Mouse (Mus musculus) adrenal gland, postnatal 36 days (tissue): ENCODE measurements around the gene Pkn1. TPM values are rescaled to one million over a fixed set of nuclear protein-coding genes. Genes with fewer than 3 reads are reported as not detected.

Experiments used
- DNase-seq, 2 experiments: peaks; one replicate each; pipeline ENCODE4 v3.0.0; 2021; ENCODE audit warnings: mixed read lengths in 1 of 2
- total RNA-seq, 2 experiments: library from RNA; stranded (reverse); gene quantifications; 2 replicates each; pipeline ENCODE4 v1.2.3; 2021

Pkn1 gene
- total RNA-seq, 2 experiments from 2014 or later, result 98.0 to 123 TPM

DNA sequence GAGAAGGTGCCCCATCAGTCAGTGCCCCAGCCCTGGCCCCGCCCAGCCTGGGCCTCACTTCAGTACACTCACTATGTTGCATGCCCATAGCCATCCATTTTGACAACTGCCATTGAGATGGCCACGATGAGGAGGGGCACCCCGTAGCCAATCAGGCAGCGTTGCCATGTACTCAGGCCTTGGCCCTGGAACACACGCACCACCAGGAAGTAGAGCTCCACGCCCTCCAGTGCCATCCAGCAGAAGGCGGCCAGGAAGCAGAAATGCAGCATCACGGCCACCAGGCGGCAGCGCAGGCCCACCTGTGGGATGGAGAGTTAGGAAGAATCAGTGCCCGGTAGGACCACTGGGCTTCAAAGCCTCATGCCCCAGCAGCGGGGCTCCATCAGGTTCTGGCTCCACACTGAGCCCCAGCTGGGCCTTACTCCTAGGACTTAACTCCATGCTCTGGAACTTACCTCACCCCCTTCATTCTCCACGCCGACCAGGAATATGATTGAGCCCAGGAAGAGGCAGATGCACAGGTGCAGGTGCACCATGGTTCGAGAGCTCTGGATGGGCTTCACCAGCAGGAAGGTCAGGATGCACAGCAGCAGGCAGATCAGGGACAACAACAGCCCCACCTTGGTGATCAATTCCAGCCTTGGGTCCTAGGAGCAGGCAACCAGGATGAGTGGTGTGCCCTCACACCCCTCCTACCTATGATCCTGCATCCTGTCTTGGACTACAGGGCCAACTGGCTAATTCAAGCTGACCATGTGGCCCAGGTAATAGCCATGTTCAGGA lies 25.9 kb upstream of the Pkn1 start:
- peak; percentile 93 to 94 for DNase-seq

DNA sequence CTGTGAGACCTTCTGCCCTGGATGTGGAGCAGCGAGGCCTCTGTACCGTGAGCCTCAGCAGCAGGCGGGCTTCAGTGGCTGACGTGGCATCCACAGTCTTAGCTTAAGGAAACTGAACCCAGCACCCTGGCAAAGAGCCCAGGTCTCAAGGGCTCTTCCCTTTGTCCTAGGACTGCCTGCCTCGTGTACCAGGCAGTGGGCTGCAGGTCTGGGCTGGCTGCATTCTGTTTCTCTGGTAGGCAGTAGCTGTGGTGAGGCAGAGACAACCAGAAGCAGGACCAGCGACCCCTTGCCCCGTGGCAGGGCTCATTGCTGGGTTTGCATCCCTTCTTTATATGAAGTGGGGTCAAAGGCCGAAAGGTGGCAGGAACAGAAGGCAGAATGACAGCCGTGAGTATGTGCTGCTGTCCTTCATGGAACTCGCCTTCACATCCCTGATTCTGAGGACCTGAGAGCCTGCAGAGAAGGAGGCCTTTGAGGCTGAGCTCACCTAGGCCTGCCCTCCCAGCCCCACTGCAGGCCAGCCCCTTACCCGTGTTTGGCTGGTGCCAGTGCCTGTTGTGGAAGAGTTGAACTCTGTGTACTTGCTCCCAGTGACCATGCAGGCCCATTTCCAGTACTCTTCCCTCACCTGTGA lies 24.6 kb upstream of the Pkn1 start:
- DNase-seq, result peak in 1 of 2 experiments; percentile 25

DNA sequence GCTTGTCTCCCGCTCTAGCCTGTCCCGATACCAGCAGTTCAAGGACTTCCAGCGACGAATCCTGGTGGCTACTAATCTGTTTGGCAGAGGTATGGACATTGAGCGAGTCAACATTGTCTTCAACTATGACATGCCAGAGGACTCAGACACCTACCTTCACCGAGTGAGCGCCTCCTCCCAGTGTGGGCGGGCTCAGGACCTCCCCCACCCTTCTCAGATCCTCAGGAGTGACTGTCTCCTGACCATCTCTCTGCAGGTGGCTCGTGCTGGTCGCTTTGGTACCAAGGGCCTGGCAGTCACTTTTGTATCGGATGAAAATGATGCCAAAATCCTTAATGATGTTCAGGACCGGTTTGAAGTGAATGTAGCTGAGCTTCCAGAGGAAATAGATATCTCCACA lies 23.7 kb upstream of the Pkn1 start:
- DNase-seq, result no peak

DNA sequence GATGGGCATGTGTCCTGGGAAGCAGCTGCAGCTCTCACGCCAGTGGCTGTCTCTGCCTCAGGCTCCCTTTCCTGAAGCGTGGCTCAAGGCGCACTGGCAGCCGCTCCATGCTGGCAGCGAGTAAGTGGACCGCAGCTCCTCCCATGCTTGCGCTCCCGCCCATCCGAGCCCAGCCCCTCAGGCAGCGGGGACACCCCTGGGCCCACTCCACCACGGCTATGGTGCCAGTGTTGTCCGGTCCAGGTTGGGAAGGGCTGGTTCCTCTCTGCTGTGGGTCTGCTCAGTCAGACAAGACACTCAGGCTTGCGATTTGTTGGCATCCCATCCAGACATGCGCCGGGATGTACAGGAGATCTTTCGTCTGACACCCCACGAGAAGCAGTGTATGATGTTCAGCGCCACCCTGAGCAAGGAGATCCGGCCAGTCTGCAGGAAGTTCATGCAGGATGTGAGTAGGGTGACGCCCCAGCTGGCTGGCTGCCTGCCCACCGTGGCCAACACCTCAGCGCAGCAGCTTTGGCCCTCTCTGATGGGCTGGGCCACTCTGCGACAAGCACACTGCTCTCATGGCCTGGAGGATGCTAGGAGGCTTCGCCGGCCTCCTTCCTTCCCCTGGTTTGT lies 22.5 kb upstream of the Pkn1 start:
- DNase-seq, result peak; percentile 66 to 79

DNA sequence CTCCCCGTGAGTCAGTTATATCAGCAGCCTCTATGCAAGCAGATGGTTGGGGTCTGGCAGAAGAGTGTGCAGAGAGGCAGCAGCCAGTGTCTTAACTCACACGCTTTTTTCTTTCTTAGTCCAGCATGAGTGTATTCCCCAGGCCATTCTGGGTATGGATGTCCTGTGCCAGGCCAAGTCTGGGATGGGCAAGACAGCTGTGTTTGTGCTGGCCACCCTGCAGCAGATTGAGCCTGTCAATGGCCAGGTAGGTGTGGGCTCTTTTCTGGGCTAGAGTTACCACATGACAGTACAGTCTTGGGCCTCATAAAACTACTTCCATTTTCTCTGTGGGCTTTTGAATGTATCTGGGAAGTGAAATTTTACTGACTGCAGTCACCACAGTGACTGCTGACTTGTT lies 20.7 kb upstream of the Pkn1 start:
- DNase-seq, result no peak

DNA sequence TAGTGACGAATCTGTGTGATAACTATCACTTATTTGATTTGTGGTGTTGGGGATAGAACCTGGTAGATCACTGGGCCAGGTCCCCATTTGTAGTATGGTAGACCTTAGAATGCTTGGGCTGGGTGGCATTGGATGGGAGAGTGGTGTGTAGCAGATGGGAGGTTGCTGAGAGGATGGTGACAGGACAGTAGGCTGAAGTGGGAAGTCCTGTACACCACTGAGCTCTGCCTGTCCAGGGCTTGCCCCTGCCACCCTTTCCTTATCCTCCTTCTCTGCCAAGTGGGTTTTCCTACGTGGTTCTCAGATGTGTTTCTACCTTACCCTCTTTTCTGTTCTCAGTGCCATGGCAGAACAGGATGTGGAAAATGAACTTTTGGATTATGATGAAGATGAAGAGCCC lies 20.1 kb upstream of the Pkn1 start:
- DNase-seq, result no peak

DNA sequence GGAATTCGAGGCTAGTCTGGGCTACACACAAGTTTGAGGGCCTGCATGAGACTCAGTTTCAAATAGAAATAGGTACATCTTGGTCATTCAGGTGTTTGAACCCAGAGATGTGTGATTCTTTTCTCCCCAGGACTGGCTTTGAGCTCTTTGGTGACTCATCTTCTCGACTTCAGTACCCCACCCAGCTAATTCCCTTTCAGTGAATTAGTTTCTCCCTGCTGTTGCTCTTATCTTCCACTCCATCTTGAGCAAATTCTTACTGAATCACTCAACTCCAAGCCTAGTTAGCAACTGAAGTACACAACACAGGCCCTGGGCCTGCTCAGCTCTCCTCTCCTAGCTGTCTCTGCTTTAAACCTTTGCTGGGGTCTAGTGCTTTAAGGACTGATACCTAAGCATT lies 17.6 kb upstream of the Pkn1 start:
- no peak for DNase-seq

DNA sequence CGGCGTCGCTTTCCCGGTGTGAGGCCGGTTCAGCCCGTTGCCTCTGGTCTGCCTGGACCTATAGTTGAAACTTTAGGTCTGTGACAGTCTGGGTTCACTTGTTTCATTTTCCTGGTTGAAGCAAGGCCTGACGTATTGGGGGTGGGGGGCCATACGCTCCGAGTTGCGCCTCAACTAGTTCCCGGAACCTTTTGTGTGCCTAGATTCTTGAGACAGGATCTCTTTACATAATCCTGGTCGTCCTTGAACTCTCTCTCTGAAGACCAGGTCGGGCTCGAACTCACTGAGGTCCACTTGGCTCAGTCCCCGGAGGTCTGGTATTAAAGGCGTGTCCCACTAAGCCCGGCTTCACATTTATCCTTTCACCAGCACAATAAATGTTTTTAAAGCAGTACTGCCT lies 16.8 kb upstream of the Pkn1 start:
- no peak for DNase-seq

DNA sequence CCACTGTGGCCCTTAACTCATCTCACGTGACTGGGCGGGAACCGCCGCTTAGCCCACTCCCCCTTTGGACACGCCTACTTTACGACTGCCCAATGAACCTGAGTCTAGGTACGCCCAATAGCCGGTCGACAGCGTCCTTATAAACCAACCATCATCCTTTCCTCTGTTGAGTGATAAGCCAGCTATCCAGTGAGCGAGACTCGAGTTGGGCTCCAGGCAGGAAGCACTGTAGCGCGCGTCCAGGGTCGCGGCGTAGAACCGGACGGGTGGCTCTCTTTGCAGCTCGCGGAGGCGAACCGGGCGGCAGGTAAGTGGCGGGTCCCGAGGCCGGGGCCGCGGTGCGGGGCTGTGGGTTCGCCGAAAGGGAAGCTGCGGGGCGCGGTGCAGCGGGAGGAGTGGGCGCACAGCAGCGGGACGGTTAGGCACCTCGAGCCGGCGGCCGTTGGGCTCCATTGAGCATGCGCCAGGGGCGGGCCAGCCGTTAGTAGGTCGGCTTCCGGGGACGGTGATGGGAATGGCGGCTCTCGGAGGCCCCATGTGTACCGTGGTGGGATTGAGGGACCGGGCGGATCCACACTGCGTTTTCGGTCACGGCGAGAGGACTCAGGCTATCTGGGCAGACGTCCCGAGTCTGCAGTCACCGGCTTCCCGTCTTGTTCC lies 16.2 kb upstream of the Pkn1 start, which contains the start of gene Ddx39:
Gene Ddx39, plus strand, starts transcription at position 147 of the 660 bp plus-strand sequence.
- peak; percentile 95 for DNase-seq

DNA sequence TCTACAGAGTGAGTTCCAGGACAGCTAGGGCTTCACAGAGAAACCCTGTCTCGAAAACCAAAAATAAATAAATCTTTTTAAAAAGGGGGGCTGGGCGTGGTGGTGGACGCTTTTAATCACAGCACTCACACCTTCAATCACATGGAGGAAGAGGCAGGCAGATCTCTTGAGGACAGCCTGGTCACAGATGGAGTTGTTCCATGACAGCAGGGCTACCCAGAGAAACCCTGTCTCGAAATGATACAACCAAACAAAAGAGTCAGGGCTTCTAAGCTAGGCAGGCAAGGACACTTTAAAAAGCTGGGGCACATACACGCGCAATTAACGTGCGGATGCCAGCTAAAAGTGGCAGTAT lies 15.7 kb upstream of the Pkn1 start:
- DNase-seq, result no peak

DNA sequence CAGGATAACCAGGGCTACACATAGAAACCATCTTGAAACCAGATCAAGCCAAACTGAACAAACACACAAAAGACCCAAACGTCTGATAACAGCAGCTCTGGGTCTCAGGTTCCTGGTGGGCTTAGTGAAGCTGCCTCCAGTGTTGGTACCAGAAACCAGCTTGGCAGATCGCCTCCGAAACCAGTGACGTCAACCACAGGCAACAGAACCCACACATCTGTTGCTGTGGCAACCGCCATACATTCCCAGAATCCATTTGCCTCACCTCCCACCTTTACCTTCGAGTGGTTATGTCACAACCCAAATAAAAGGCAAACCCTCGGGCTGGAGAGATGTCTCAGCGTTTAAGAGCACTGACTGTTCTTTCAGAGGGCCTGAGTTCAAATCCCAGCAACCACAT lies 8.6 kb upstream of the Pkn1 start:
- no peak for DNase-seq

DNA sequence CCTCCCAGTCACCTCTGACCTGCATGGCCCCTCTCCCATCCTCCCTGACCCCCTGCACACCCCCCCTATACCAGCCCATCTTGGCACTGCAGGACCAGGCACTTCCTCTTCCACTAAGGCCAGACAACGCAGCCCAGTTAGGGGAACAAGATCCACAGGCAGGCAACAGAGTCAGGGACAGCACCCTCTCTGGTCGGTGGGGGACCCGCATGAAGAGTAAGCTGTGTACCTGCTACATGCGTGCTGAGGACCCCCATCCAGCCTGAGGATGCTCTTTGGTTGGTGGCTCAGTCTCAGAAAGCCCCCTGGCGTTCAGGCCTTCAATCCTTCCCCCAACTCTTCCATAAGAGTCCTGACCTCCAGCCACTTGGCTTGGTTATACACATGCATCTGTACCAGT lies 7.4 kb upstream of the Pkn1 start:
- DNase-seq, result no peak

DNA sequence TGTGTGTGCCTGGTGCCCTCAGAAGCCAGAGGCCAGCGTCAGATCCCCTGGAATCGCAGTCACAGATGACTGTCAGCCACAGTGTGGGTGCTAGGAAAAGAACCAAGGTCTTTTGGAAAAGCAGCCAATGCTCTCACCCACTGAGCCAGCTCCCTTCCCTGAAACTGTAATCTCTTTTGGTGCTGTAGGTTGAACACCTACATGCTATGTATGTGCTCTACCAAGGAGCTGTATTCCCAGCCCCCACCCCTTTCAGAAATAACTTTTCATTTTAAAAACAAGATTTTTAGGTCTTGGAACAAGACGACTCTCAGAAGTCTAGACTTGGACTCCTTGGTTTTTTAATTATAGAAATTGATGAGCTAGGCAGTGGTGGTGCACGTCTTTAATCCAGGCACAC lies 4.4 kb upstream of the Pkn1 start:
- no peak for DNase-seq

DNA sequence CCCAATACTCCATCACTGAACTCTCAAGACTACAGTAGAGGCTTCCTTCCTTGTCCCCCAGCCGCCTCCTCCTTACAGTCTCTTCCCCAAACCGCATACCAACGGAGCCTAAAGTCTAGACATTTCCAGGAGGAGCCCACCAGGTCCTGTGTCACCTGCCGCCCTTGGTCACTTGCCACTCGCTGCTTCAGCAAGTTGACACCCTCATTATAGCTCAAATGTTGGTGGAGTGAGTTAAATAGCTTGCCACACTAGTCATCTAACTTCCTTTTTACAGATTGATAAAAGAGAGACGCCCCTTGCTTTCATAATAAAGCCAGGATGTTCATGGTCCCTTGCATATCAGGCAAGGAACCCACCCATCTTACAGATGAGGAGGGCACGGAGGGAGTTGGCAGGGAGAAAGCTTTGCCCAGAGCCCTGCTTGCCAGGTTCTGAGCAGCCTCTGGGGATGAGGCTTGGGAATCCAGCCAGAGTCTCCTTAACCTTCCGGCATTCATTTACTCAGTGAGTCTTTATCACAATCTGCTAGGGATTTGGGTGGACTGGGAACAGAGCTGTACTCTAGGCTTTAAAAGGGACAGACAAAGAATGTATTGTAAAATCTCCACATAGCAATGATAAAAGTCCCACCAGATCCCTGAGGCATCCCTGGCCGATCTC lies 1.6 kb upstream of the Pkn1 start:
- DNase-seq, result no peak

DNA sequence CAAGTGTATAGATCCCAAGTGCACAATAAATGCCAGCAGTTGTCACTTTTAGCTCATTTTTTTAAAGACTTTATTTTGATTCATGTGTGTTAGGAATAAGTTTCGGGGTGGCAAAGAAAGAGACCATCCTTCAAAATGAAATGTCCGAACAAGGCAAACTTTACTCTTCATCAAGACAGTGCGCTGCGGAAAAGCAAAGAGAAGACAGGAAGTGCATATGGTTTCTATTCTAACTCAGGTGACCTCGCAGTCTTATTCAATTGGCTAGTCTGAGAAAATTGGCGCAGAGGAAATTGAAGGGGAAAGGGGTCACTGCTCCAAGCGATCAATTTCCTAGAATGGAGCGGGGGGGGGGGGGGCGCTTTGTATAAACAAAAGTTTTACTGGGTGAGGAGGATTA lies 587 bp upstream of the Pkn1 start:
- DNase-seq, result no peak

DNA sequence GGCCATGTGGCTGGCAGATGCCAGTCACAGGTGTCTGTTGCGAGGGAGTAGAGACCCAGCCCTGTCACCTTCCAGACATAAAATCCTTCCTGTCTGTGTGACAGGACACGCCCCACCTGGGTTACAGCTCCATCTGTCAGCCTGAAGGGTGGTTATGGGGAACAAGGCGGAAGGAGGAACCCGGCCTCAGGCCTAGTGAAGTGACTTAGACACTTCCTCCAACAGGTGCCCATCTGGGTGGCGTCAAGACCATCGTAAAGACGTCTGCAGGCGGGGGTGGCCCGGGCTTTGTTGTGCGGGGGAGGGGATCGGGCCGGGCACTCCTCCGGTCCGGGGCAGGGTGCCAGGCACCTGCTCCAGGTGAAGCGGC lies 703 bp downstream of the Pkn1 start:
- DNase-seq, result peak; percentile 42 to 54

DNA sequence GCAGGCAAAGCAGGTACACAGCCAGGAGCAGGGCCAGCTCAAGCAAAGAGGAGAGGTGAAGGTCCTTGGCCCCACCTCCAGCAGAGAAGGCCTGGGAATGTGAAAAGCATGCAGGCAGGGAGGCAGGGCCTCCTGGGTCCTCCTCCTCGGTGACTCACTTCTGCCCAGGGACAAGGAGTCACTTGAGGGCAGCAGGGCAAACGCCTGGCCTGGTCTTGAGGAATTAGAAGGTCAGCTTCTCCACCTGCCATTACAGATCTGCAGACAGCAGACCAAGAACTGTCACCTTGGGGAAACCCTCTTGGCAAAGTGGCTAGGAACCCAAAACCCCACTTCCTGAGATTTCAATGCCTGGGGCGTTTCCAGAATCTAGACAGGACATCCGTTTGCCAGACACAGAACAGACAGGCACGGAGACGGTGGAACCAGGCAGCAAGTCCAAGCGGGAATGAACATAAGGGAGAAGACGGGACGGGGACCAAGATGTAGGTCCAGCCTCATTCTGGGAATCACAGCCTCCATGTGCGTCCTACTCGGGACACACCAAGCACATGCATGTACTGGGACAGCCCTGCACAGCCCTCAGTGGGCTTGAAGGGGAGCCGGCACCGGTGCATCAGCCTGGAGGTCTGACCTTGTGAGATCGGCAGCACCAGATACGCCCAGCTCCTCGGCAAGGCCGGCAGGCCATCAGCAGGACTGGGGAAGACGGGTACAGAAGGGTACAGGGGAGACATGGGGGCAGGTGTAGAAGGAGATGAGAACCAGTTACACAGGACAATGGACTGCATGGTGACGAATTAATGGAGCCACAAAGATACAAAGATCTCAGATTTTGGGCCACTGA lies 1.4 kb downstream of the Pkn1 start:
- DNase-seq, result peak; percentile 88 to 89

DNA sequence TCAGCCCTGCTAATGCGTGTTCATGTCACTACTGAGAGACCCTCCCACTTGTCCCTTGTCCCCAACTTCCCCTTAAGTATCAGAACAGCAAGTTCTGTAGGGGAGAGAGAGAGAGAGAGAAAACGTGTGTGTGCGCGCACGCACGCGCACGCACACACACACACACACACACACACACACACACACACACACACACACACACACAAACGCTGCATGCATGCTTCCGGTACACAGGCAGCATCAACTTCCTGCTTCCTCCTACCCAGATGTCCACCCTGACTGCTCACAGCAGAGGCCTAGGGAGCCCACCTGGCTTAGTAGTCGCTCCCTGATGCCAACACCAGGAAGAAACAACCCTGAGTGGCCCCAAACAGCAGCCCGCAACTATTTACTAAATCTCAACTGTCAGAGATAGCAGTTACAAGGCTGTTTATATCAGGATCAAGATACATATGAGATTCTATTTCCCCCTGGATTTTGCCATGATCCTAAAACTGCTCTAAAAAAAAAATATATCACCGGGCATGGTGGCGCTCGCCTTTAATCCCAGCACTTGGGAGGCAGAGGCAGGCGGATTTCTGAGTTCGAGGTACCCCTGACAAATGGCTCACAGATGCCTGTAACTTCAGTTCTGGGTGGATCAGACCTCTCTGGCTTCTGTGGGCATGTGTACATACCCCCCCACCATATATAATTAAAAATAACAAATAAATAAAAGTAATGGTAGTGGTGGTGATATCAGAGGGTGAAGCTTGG lies 3.5 kb downstream of the Pkn1 start:
- DNase-seq, result no peak

DNA sequence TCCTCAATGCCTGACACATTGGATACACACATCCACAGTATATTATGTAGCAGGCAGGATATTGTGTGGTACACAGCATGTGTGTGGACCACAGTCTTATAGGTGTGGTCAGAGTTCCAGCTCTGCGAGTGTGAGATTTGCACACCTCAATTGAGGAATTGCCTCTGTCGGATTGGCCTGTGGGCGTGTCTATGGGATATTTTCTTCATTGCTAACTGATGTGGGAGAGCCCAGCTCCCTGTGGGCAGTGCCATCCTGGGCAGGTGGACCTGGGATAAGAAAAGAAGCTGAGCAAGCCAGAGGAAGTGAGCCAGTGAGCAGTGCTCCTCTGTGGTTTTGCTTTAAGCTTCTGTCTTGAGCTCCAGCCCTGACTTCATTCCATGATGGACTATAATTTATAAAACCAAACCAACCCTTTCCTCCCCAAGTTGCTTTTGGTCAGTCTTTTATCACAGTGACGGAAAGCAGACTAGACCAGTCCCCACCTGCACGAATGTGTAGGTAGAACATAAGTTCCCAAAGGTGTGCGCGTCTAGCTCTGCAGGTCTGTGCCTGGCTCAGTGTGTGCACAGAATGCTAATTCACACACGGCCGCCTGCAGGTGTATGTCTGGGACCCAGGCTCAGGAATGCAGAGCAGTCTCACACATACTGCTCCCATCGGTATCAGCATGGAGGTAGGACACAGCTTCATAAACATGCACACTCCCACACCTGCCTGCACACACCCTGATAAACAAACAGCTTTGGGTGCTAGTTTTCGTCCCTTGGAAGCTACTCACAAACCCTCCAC lies 4.4 kb downstream of the Pkn1 start:
- DNase-seq, result no peak
